Mouse (Mus musculus): Measurements from ENCODE around the gene Gm45753. TPM values are rescaled to one million over a fixed set of nuclear protein-coding genes. Genes with fewer than 3 reads are reported as not detected.
"Not testable (repeated sequence)": the region's sequence is repeated elsewhere in the genome, so short reads cannot be mapped to it uniquely, and the experiment has no call there.

The Gm45753 gene
- total RNA-seq (2021): not detected
- long read RNA-seq, experiment 1: 0 reads
- long read RNA-seq, experiment 2: 0 reads

DNA sequence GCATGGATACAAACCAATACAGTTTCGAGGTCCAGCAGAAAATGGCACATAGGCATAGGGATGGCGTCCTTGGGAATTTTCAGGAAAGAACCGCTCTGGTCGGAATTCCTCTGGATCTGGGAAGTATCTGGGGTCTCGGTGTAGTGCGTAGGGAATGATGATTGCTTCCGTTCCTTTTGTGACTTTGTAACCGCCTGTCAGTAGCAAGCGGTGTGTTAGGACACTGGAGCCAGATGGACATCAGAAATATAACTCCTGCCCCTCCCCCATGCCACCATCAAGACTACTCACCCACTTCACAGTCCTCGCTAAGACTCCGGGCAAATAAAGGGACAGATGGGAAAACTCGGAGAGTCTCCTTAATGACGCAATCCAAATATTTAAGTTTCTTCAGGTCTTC, at the start of gene Gm45753:
Gene Gm45753, minus strand, starts transcription at position 101 of the 400 bp plus-strand sequence.
- no peak for DNase-seq
- intact Hi-C loops (cut with DNase I): no loop called here

- intact Hi-C loops (cut with DNase I): no loop called here
- DNase-seq: no peak
These were observed 47.5 kb upstream of the Gm45753 start for GRCm38 (mm10) chr8:45355809-45356208.

- DNase-seq: peak; percentile 35 to 38
These were observed 36.8 kb upstream of the Gm45753 start for GRCm38 (mm10) chr8:45345031-45345430.

DNA sequence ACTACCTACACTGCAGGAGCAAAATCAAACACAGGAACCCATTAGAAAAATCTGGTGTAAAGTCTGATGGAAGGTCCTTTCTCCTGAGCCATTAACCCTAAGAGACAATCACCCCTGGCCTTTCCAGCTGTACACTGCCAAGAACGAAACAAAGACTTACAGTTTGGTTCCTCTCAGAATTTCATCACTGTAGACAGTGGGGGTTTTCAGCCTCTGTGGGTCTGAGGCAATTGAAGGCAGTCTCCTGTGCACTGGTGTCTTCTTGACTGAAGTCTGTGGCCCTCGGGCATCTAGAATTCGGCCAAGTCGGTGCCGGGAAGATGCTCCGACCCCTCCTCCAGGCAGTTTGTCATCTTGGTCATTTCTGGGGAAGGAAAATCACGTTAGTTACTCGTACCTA, 36.0 kb upstream of the Gm45753 start:
- intact Hi-C loops (cut with DNase I): no loop called here
- no peak for DNase-seq

More at GRCm38 (mm10) chr8:45345031-45345430, 36.8 kb upstream of the Gm45753 start:
- intact Hi-C loops (cut with DNase I): no loop called here

DNA sequence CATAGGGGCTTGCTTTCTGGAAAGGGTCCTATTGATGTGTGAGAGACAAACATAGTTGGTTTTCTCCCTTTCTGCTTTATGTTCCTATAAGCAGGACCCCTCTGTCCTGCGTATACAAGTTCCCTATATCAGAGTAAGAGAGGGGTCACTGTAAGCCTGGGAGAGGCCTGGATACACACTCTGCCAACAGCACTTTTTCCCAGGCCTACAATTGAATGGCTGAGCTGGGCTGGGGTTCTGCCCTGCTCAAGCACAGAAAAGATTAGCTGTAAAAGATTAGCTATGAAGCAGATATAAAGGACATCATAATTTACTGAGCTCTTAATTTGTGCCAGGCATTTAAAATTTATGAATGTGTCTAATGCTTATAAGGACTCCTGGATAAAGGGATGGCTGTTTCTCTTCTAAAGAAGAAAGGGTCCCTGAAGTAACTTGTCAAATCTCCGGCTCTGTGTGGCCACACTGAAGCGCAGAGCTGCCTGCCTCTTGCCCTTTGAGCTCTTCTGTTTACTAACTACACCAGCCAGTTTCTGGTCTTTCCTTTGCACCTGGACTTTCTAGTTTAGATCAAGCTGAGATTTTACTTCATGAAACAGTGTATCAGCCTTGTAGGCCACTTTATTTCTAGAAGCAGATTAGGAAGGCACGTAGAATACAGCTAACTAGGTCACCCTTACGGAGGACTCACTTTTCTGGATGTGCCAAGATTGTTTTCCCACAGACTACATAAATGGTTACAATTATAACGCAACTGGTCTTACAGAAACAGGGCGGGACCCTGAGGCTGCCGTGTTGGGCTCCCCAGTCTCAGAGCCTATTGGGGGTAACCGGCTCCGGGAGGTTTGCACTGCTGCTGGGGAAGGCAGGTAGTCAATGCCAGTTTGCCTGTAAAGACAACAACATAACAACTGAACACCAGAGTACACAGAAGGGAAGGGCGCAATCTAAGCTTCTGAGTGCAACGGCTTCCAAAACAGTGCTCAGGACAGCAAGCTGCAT, 33.7 kb upstream of the Gm45753 start:
- intact Hi-C loops (cut with DNase I): no loop called here
- DNase-seq: no peak

DNA sequence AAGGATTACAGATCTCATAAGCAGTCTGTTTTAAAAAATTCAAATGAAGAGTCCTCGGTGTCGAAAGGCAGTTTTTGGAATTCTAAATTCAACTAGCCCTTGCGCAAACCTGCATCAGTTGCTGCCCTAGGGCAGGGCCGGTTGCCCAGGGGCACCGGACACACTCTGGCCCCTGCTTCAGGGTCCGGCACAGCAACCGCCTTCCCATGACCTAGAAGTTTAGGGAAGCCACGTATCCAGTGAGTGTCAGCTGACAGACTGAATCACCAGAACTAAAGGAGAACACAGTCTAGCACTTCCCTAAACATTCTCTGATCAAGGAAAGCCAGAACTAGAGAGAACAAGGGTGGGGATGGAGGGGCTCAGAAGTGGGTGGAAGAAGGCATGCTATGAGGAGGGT, 25.2 kb upstream of the Gm45753 start:
- DNase-seq: peak in 1 of 2 experiments; percentile 25
- intact Hi-C loops (cut with DNase I): no loop called here

DNA sequence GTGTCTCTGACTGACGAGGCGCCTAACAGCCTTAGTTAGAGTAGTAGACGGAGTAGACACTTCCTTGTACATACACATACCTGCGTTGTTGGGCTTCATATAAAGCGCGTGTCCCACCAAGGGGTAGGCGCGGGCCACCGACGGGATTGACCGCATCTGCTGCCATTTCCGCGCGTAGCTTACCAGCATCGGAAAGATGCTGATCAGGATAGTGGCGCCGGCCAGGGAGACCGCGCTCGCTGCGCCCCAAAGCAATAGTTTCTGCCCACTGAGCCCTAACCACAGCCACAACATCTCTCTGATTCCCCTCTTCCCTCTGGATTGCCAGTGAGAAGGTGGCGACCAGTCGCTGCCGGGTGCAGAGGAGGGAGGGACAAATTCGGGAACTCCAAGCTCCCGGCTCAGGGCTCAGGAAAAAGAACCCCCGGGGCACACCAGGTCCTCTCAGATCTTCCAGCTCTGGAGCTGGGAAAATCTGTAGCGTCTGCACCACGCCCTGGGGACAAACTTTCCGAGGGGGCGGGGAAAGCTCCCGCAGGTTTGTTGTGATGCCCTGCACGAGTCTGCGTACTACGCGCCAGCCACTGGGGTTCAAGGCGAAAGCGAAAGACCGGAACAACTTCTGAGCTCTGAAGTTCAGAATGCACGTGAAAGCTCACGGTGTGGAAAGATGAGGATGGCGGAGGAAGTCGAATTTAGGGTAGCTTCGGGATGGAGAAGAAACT, 24.6 kb upstream of the Gm45753 start, which contains the start of gene Cyp4v3:
Gene Cyp4v3, minus strand, starts transcription at position 532 of the 725 bp plus-strand sequence.
- DNase-seq: peak; percentile 46 to 53
- intact Hi-C loops (cut with DNase I): no loop called here

GRCm38 (mm10) chr8:45330856-45331255, 22.6 kb upstream of the Gm45753 start:
- no peak for DNase-seq
- intact Hi-C loops (cut with DNase I): no loop called here

GRCm38 (mm10) chr8:45329206-45329980, 21.1 kb upstream of the Gm45753 start:
- DNase-seq: no peak
- intact Hi-C loops (cut with DNase I): no loop called here

GRCm38 (mm10) chr8:45327076-45327475, 18.8 kb upstream of the Gm45753 start:
- intact Hi-C loops (cut with DNase I); DNase-seq: not testable (repeated sequence)

GRCm38 (mm10) chr8:45324151-45324550, 15.9 kb upstream of the Gm45753 start:
- intact Hi-C loops (cut with DNase I): no loop called here
- DNase-seq: no peak

GRCm38 (mm10) chr8:45321365-45321764, 13.1 kb upstream of the Gm45753 start:
- DNase-seq: no peak
- intact Hi-C loops (cut with DNase I): no loop called here

GRCm38 (mm10) chr8:45320930-45321329, 12.7 kb upstream of the Gm45753 start:
- intact Hi-C loops (cut with DNase I): no loop called here
- DNase-seq: no peak

DNA sequence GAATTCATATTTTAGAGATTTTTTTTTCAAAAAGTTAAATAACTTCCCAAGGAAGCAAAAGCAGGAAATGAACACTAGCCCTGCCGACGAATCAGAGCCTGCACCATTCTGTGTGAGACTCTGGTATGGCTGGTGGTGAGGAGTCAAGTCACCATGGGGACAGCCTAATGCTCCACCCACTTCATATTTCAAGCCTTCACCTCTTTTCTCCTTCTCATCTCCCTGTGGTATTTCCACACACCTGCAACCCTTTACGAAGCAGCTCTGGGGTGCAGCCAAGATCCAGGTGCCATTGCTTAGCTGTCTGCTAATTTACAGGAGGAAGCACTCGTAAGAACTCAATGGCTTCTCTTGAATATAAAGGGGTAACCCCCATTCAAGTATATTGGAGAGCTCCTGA, 2.7 kb upstream of the Gm45753 start:
- DNase-seq: no peak
- intact Hi-C loops (cut with DNase I): no loop called here

DNA sequence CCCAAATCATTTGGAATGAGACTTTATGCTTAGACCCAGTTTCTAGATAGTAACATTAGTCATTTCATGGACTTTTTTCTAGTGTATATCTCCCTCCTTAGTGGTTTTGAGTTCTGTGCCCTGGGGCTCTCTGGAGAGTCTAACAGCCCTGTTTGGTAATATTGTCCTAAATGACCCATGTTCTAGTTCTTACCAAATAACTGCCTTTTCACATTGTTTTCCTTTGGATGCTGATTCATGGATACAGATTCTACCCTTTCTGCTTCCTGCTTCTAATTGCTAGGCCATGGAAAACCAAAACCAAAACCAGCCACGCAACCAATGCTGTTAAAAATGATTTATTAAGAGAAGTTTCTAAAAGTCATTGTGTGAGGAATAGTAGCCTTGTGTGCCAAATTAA, 2.8 kb downstream of the Gm45753 start:
- DNase-seq: no peak
- intact Hi-C loops (cut with DNase I): no loop called here

- no peak for DNase-seq
- intact Hi-C loops (cut with DNase I): no loop called here
These were observed 3.9 kb downstream of the Gm45753 start for GRCm38 (mm10) chr8:45304354-45304753.

- DNase-seq: no peak
- intact Hi-C loops (cut with DNase I): no loop called here
These were observed 5.9 kb downstream of the Gm45753 start for GRCm38 (mm10) chr8:45302390-45302789.

DNA sequence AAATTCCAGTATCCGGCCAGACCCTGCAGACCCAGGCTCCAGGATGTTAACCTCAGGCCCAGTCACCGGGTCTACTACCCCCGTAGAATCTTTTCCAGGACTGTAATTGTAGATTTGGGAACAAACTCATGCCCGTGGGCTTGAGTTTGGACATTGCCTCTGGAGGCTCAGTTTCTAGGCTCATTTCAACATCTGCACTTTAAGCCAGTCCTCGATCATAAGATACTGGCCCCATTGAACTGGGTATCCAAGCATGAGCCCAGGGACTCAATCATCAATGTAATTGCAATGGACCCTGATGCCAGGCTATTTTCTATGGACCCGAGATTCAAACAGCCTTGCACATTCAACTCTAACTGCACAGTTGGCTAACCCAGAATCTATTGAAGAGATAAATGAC, 13.0 kb downstream of the Gm45753 start:
- intact Hi-C loops (cut with DNase I): no loop called here
- DNase-seq: no peak

- DNase-seq: no peak
- intact Hi-C loops (cut with DNase I): no loop called here
These were observed 13.6 kb downstream of the Gm45753 start, which contains the start of gene Klkb1 for GRCm38 (mm10) chr8:45294687-45295086. Gene Klkb1 (minus strand): TSS chr8:45294859.

GRCm38 (mm10) chr8:45291790-45292189, 16.5 kb downstream of the Gm45753 start:
- DNase-seq: no peak
- intact Hi-C loops (cut with DNase I): no loop called here

All from gastrocnemius, postnatal 36 days (tissue).